Mouse (Mus musculus): ENCODE results near the gene Aig1.
A peak's percentile ranks its signal among the peaks of the same experiment; 100 is the strongest.

Aig1 gene

DNA sequence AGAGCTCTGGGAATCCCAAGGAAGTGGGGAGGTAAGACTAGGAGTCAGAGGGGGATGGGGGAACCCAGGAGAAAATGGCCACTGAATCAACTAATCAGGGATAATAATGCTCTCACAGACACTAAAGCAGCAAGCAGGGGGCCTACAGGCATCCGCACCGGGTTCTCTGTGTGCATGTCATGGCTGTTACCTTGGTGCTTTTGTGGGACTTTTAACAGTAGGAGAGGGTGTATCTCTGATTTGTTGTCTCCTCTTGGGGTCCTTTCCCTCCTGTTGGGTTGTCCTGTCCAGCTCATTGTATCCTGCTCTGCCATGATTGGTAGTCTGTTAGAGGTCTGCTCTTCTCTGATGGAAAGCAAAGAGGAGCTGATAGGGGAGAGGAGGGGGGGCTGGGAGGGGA, 19.6 kb downstream of the Aig1 start:
- DNase-seq (ENCODE audit: low read depth) = no peak

DNA sequence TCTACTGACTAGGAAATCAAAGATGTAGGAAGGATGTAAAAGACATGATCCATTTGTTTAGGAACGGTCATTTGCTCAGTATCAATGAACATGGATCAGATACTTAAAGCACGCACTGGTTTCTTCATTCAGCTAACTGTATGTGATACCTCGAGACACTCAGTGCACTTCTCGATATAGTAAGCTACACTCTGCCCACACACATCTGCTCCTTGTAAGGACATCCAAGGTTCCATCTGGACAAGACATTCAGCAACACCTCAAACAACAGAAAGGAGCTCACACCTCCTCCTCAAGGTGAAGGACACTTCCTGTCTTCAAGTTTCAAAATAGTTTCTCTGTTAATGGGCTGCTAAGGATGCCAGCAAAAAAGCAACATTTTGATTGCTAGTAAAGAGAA, 23.9 kb downstream of the Aig1 start:
- DNase-seq (ENCODE audit: low read depth) = no peak

DNA sequence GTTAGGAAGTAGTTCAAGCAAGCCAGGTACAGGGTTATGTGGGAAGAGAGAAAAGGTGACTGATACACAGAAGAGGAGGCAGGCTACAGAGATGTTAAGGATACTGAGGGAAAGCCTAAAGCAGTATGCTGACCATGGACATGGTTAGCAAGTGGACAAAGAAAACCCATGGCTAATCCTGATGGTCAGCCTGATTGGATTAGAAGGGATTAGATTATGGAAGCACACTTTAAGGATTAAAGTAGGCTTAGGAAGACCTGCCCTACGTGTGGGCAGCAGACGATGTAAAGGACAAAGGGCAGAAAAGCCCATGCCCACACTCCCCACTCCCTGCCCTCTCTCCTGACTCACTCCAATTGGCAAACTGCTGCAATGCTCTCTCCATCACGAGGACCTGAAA, 25.0 kb downstream of the Aig1 start:
- DNase-seq (ENCODE audit: low read depth) = no peak

DNA sequence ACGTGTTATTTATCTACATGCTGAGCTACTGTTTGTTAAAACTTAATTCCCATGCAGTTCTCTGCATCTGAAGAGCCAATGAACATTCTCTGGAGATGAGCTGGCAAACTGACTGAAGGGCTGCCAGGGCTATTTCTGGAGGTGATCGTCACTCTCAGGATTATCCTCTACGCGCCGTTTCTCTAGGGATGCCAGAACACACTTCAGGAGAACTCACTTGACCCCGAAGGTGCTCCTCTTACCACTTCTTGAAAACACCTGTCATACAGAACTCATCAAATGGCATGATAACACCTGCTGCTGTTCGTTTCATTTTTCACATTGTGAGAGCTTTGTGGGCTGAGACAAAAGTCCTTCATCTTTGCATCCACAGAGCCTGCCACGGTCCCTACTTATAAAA, 25.9 kb downstream of the Aig1 start:
- DNase-seq (ENCODE audit: low read depth) = no peak

DNA sequence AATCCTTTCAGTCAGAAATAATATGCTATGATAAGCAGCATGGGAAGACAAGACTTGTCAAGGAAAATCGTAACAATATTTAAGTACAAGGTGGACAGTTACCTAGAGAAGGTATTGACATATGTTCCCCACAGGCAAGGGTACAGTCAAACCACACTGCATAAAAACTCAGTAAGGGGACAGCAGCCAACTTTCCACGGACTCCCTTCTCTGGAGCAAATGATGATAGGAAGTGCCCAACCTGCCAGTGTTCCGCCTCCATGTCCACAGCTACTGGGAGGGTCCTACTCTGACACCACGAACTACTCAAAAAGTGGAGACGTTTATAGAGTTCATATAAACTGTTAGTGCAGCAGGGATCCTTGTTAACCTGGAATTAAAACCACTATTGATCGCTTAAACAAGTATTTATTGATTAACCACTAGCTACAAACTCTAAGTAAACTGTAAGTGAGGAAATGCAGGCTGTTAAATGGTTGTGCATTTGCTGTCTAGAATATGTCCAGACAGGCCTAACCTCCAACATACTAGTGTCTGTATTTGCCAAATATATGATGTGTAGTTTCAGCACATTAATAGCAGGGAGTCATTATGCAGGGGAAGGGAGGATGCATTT, 30.2 kb downstream of the Aig1 start:
- no peak for DNase-seq (ENCODE audit: low read depth)

DNA sequence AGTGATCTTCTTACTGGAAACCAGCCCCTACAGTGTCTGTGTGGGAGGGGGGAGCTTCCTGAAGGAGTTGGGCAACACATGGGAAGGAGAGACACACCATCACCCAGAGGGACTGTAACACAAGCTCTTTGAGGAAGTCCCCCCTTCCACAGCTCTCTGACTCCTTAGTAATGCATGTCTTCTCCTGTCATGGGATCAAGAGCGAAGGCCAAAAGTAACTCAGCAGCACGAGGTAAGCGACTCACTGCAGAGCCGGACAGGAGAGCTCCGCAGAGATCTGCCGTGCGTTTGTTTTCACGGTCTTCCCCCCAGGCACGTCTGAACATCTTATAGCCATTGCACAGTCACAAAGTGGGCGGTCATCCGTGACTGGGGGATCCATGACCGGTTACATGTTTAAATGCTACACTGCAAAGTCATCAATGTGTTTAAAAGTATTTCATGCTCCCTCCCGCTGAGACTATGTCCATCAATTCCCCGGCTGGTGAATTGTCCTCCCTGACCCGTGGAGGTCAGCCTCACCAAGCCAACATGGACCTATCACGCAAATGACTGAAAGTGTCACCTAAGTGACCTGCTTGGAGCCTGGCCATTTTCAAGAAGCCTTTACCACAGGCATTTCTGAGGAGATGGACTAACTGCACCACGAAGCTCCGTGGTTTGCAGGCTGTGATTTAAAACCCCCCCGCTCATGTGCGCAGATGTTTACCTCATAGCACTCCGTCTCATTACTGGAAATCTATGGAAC, 30.9 kb downstream of the Aig1 start:
- DNase-seq (ENCODE audit: low read depth) = no peak

DNA sequence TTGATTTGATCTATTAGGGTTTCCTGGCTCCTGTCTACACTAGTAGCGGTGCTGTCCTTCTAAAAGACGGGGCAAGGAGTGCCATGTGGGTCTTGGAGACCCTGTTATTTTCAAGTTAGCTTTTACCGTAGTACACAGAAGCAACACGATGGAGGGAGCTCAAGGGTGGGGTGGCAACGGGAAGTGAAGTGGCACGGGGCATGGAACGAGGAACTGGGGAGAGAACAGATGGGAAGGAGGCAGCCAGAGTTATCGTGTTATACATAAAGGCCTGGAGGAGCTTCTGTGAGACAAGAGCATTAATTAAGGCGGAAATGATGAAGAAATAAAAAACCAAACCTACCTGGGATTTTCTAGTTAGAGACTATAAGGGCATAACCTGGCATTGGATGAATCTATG, 31.8 kb downstream of the Aig1 start:
- no peak for DNase-seq (ENCODE audit: low read depth)

DNA sequence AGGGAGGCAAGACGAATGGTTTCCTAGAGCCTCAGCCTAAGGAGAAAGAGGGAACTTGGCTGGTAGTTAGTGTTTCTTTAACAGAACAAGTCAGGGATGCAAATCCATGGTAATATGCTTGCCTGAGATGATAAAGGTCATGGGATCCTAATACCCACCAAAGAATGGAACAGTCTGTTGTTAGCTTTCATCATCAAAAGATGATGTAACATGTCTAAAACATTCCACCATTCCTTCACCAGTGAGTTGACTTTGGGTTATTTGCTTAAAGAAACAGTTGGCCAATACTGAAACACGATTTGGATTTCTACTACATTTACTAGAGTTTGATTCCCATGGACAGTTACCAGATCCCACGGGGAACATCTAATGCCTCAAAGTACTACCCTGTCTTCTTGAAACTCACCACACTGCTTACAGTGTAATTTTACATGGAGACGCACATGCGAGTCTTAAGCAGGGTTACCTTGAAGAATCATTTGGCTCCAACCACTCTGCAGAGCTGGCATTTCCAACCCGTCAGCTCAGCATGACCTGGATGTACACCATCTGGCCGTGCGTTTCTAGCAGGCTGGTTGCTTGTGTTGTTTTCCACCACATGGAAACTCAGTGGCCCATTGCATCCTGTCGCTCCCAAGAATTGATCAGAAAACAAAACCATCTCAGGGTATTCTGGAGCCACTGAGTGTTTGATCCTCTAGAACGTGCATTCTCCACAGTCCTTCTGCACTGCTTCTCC, 32.9 kb downstream of the Aig1 start:
- no peak for DNase-seq (ENCODE audit: low read depth)

DNA sequence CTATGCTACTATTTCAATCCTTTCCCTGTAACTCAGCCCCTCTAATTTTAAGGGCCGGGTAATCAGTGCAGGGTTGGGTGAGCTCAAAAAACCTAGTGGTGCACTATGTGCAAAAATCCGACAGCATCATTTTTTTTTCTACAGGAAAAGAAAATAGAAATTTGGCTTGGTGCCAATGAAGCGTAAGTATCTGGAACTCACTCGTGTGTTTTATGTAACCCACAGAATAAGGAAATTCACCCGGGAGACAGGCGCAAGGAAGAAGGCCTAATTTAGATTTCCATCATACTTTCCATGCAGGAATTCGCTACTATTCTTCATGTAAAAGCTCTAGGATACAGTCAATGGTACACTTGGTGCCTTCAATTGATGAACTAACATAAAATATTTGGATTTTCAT, 34.7 kb downstream of the Aig1 start:
- DNase-seq (ENCODE audit: low read depth) = no peak

DNA sequence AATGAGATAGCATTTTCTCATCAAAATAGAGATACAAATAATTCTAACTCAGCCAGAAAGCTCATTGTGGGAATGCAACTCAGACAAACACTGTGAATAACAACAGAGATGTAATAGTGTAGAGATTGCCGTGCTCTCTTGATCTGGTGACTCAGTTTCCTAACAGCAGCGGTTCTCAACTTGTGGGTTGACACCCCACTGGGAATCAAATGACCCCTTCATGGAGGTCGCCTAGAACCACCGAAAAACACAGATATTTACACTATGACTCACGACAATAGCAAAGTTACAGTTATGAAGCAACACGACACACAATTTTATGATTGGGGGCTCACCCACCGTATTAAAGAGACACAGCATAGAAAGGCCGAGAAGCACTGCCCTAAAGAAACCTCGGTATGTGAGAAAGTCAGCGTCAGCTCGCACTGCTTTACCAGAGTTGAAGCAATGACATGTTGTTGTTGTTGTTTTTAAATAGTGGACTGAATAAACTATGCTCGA, 35.7 kb downstream of the Aig1 start:
- no peak for DNase-seq (ENCODE audit: low read depth)

DNA sequence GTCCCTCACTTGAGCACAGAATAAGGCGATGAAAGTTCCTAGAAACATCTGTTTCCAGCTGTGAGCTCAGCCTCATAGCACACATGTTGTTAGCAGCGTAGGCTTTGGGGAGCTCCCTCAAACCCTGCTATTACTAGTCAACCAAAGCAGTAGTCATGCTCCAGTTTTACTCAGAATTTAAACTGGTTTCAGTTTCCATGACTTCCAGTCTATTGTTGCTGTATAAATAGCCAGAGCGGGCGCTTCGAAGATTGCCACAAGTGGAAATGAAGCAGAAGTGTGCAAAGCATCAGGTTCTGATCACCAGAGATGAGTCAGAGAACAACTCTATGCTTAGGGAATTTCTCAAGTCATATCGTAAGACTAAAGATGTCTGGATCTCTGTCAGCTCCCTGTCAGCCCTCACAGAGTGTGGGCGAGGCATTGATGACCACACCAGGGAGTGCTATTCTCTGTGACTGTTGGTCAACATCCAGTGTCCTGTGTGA, 36.2 kb downstream of the Aig1 start:
- peak; percentile 7 for DNase-seq (ENCODE audit: low read depth)

DNA sequence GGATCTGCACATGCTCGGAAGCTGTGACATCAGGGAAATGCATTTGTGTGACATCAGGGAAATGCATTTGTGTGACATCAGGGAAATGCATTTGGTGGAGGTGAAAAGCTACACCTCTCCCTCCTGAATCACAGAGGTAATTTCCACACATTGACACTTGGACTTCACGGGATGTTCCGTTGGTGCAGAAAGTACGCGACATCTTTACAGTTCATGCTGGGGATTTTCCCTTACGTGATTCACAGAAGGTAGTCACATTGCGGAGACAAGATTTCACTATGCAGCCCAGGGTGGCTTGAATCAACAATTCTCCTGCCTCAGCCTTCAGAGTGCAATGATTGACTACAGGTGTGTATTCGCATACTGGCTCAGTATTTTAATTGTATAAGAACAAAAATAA, 41.6 kb downstream of the Aig1 start:
- DNase-seq (ENCODE audit: low read depth) = no peak

DNA sequence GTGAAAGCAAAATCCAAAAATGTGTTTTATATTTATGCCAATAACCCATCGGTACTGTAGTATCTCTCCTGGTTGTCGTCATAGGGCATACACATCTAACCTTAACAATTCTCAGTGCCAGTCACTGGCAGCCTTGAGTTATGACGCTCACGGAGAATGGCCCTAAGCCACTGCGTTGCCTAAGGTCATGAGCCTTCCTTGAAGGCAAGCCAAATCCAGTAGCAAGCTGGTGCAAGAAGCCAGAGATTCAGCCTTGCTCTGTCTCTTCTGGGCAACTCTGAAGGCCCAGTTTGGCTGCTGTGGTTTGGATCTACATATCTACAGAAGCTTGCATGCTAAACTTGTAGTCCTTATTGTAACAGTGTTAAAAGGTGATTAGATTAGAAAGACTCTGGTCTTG, 55.2 kb downstream of the Aig1 start:
- DNase-seq (ENCODE audit: low read depth) = no peak

DNA sequence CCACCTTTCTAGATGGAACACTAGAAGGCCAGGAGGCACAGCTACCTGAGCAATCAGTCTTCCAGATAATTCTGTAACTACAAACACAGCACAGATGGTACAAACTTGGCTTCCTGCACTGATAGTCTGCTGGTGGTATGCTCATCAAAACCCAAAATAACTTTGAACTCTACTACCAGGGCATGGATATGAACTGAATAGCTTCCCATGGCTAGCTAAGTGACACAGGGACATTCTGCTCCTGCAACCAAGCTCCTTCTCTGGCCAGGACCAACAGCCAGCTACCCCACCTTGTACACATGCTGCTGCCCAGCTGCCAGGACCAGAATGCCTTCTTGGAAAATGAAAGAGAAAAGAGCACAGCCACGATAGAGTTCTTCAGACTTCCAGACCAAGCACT, 60.5 kb downstream of the Aig1 start:
- DNase-seq (ENCODE audit: low read depth) = no peak

DNA sequence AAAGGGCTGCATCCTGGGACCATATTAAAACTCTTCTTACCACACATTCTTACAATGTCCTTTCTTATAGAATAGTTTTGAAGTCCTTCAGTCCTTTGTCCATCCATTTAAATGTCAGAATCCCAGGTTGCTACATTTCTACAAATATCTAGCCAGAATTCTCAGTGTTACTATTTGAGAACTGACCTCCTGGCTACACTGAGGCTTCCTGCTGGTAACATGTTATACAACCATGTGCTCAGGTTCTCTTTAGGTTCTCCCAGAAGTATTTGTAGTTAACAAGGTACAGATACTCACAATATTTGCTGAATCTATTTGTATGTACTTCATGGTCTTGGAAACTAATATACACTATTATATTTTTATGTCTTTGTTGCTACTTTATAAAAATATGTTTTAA, 62.0 kb downstream of the Aig1 start:
- DNase-seq (ENCODE audit: low read depth) = no peak

DNA sequence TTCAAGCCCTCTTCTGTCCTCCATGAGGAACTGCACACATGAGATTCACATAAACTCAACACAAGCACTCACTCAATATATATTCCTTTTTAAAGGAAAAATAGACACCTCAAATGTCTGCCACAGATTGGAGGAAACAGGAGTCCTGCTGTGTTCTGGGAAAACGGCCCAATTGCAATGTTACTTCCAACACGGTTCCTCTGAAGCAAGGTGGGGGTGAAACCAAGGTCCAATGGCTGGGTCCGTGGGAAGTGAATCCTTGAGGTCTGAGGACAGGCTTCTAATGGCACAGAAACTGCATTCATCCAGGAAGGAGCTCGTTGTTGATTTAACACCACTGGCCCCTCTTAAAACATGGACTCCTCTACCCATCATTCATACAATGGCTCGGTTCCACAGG, 67.5 kb downstream of the Aig1 start:
- no peak for DNase-seq (ENCODE audit: low read depth)

DNA sequence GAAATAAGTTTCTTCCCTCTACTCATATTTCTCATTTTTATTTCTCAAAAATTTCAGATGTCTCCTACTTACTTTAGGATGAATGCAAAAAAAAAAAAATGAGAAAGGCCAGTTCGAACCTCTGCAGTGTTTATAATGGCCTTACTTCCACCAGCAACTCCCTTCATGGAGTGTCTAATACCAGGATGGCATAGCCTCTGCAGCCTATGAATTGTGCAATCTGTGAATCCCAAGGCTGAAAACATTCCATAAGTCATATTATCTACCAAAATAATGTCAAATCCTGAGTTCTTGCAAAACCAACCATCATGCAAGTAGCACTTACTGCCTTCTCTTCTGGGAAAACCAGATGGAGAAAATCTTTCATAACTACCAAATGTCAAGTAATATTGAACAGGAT, 75.3 kb downstream of the Aig1 start:
- DNase-seq (ENCODE audit: low read depth) = no peak

DNA sequence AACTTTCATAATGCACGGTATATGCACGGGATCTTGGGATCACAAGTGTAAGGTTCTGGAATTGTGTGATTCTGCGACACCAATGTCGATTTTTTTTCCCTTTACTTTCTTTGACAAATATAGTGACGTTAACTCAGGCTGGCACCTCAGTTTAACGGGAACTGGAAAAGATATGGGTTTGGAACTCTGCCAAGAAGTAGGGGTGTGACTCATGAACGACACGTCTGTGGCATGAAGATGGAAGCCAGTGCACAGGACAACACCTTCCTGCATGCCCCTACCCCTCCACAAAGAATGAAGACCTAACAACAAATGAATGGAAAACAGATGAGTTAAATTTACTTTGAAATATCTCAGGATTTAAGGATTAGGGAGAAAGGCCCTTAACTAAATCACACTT, 76.0 kb downstream of the Aig1 start:
- DNase-seq (ENCODE audit: low read depth) = no peak

DNA sequence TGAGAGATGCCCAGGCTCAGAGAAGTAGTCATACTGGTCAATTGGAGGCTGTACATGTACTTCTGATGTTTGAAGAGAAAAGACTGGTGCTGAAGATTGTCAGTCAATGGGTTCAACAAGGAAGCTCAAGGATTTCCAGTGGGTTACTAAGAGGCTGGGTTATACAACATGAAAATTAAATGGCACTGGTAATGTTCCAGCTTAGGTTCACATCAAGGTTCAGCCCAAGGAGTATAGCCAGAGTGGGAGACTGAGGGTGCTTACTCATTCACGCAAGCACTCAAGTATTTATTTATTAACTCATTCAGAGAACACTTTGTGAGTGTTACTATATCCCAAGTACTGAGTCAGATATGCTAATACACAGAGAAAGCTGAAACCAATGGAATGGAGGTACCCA, 79.2 kb downstream of the Aig1 start:
- no peak for DNase-seq (ENCODE audit: low read depth)

DNA sequence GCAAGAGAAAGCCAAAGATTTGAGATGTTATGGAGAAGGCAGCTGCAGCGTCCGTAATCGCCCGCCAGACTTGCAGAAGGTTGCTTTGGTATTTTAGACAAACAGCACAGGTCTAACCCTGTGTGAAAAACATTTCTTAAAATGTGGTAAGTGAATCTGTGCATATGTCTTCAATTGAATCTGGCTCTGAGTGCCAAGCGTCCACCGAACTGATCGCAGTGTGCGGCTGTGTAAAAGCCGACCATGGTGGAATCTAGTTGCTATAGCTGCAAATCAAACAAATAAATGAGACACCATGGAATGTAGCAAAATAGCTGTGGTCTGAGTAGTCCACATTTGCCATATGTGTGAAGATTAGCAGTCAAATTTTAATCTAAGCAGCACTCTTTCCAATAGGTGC, 80.7 kb downstream of the Aig1 start:
- no peak for DNase-seq (ENCODE audit: low read depth)

DNA sequence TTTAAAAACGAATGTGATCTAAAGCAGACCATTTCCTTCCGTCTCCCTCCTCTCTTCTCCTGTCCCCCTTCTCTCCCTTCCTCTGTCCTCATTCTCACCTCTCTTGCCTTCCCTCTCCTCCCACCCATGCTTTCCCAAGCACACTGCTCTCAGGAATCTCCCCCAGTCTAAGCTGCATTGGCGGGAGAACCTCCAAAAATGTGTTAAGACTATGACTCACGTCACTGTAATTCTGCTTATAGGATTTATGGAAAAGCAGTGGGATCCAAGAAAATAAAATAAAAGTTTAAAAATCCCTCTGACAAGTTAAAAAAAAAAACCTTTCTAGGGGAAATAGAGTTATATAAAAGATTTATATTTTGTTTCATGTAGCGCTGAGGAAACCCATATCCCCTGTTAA, 86.0 kb downstream of the Aig1 start:
- no peak for DNase-seq (ENCODE audit: low read depth)

DNA sequence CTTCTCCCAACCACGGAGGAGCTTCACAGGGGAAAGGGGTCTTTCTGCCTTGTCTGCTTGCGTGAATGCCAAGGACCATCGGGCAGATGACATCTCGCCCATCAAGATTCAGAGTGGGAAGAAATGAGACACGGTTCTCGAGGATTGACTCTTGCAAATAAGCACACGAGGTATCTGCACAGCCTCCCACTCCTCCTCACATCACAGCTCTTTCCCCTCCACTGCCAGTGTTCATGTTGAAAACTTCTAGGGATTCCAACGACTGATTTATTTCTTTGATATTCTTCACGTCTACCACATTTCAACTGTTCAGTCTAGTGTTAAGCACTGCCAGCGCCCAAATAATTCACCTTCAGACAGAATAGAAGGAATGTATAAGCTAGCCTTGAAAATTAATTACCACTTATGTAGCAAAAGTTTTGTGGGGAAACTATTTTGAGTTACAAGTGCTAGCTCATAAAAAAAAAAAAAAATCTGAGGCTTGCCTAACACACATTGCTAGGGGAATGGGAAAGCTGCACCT, 86.5 kb downstream of the Aig1 start:
- no peak for DNase-seq (ENCODE audit: low read depth)

DNA sequence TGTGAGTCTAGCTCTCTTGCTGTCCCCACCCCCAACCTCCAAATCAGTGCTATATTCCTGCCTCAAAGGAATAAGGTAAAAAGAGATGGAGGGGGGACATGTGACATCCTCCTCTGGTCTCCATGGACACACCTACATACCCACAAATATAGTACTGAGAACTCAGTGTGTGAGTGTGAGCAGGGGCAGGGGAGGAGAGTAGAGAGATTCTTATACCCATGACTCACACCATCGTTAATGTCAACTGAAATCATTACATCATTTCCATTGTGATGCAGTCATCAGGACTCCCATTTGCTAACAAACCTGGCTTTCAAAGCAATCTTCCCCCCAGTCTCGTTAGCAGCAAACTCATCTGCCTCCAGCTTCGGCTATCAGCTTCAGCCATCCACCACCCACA, 92.8 kb downstream of the Aig1 start:
- DNase-seq (ENCODE audit: low read depth) = no peak

Measured in naive thymus-derived CD4-positive, alpha-beta T cell, adult 2 months (primary cell).